8 mouse cellular contexts compared by ENCODE assay signal in genomic region chr13:34575997-34576314, GRCm38 (mm10).
DNase-seq lines count a peak whose midpoint lies in the region; ATAC-seq and TF ChIP-seq lines count a peak whose summit lies in the region.

No protein-coding gene starts in this region.

- no peaks in the 10 kb centered on the region for H3K27me3 ChIP-seq in forebrain, embryonic 11.5 days (ENCODE audit: control insufficient read depth, insufficient read depth, low read length)
- no peaks in the 10 kb centered on the region for H3K27me3 ChIP-seq in forebrain, embryonic 10.5 days (ENCODE audit: poor library complexity, severe bottlenecking)
- no peaks in the 10 kb centered on the region for H3K27me3 ChIP-seq in forebrain, postnatal 0 days (ENCODE audit: insufficient read depth, low read length)
- H3K27me3 ChIP-seq in intestine, postnatal 0 days (replicated peaks; ENCODE audit: control insufficient read depth, insufficient read depth, low read length): no peaks in the 10 kb centered on the region

- no peak overlapping the region for H3K4me3 ChIP-seq in forebrain, embryonic 11.5 days (ENCODE audit: low read depth, low read length)
- H3K4me3 ChIP-seq in forebrain, embryonic 10.5 days: no peak overlapping the region
- H3K4me3 ChIP-seq in forebrain, postnatal 0 days (ENCODE audit: low read depth, low read length): no peak overlapping the region
- H3K4me3 ChIP-seq in intestine, postnatal 0 days (ENCODE audit: low read depth, low read length): no peak overlapping the region

- ATAC-seq in forebrain, embryonic 11.5 days (replicated peaks; ENCODE audit: low FRiP score): peak; percentile 46; the same call in 1 of the 2 replicates
- ATAC-seq in forebrain, postnatal 0 days: peak; percentile 97
- no peak for ATAC-seq in megakaryocyte-erythroid progenitor cell, adult 5-6 weeks (replicated peaks; ENCODE audit: low FRiP score, low TSS enrichment, poor library complexity, severe bottlenecking)
- ATAC-seq in intestine, postnatal 0 days: no peak

- no peaks in the 10 kb centered on the region for H3K36me3 ChIP-seq in forebrain, embryonic 11.5 days (ENCODE audit: control insufficient read depth, insufficient read depth, low read length)
- H3K36me3 ChIP-seq in forebrain, embryonic 10.5 days (replicated peaks): no peaks in the 10 kb centered on the region
- H3K36me3 ChIP-seq in forebrain, postnatal 0 days (ENCODE audit: insufficient read depth): no peaks in the 10 kb centered on the region
- H3K36me3 ChIP-seq in intestine, postnatal 0 days (ENCODE audit: control insufficient read depth, insufficient read depth): no peaks in the 10 kb centered on the region

- TF ChIP-seq CTCF in forebrain, postnatal 0 days (IDR thresholded peaks at IDR 0.05; ENCODE audit: low read depth): no peak
- TF ChIP-seq CTCF in intestine, postnatal 0 days (IDR thresholded peaks at IDR 0.05; ENCODE audit: low read depth): no peak

- H3K9ac ChIP-seq in forebrain, embryonic 11.5 days (ENCODE audit: low read length): no peak overlapping the region
- no peak overlapping the region for H3K9ac ChIP-seq in forebrain, postnatal 0 days
- no peak overlapping the region for H3K9ac ChIP-seq in intestine, postnatal 0 days (ENCODE audit: low read depth, low read length)

- no peak overlapping the region for H3K27ac ChIP-seq in forebrain, embryonic 11.5 days (ENCODE audit: low read depth, low read length)
- no peak overlapping the region for H3K27ac ChIP-seq in forebrain, embryonic 10.5 days
- peak overlapping the region; percentile 83 for H3K27ac ChIP-seq in forebrain, postnatal 0 days (ENCODE audit: low read depth, low read length)
- no peak overlapping the region for H3K27ac ChIP-seq in intestine, postnatal 0 days (ENCODE audit: low read depth, low read length)

- H3K9me3 ChIP-seq in forebrain, embryonic 11.5 days (ENCODE audit: control insufficient read depth, low read length): no peaks in the 10 kb centered on the region
- no peaks in the 10 kb centered on the region for H3K9me3 ChIP-seq in forebrain, embryonic 10.5 days
- no peaks in the 10 kb centered on the region for H3K9me3 ChIP-seq in forebrain, postnatal 0 days (ENCODE audit: low read length)
- H3K9me3 ChIP-seq in intestine, postnatal 0 days (ENCODE audit: control insufficient read depth): no peaks in the 10 kb centered on the region

- no peak for DNase-seq in forebrain, embryonic 11.5 days (ENCODE audit: low spot score)
- DNase-seq in forebrain, embryonic 10.5 days (ENCODE audit: extremely low spot score, low spot score): no peak
- peak; percentile 91 for DNase-seq in forebrain, postnatal 0 days
- DNase-seq in left cerebral cortex, adult 18-20 months (ENCODE audit: low spot score in 2 of 2): peak; percentile 52 to 53
- DNase-seq in retina, postnatal 7 days (ENCODE audit: low read depth, low spot score): peak; percentile 8
- no peak for DNase-seq in natural killer cell, adult 2 months (ENCODE audit: low spot score in 2 of 2)

- WGBS in forebrain, embryonic 11.5 days: 45% methylated on average over 1 of the region's 1 CpGs
- 61% methylated on average over 1 of the region's 1 CpGs for WGBS in forebrain, embryonic 10.5 days
- WGBS in forebrain, postnatal 0 days: 10% methylated on average over 1 of the region's 1 CpGs
- 23% methylated on average over 1 of the region's 1 CpGs for WGBS in intestine, postnatal 0 days

- no peaks in the 10 kb centered on the region for H3K4me1 ChIP-seq in forebrain, embryonic 11.5 days (replicated peaks; ENCODE audit: control insufficient read depth, insufficient read depth, low read length)
- peaks cover 7% of the 10 kb centered on the region; the same call in 1 of the 2 replicates for H3K4me1 ChIP-seq in forebrain, embryonic 10.5 days
- peaks cover 10% of the 10 kb centered on the region; the same call in 1 of the 2 replicates for H3K4me1 ChIP-seq in forebrain, postnatal 0 days (ENCODE audit: insufficient read depth)
- H3K4me1 ChIP-seq in intestine, postnatal 0 days (replicated peaks; ENCODE audit: control insufficient read depth, insufficient read depth, low read length): no peaks in the 10 kb centered on the region

- no peak overlapping the region for H3K4me2 ChIP-seq in forebrain, embryonic 11.5 days (ENCODE audit: low read depth, low read length, severe bottlenecking)
- no peak overlapping the region for H3K4me2 ChIP-seq in forebrain, postnatal 0 days (ENCODE audit: low read depth)
- no peak overlapping the region for H3K4me2 ChIP-seq in intestine, postnatal 0 days (replicated peaks; ENCODE audit: low read depth)

Comparison
In these comparisons a context has a peak if more than half of its experiments do, and no peak if none do; other contexts are left out.
1. DNase-seq: peak in forebrain, postnatal 0 days (single experiment), left cerebral cortex, adult 18-20 months (2 of 2) and retina, postnatal 7 days (single experiment); none in forebrain, embryonic 11.5 days (single experiment), forebrain, embryonic 10.5 days (single experiment) and natural killer cell, adult 2 months (0 of 2).
2. ATAC-seq: peak in forebrain, embryonic 11.5 days (single experiment) and forebrain, postnatal 0 days (single experiment); none in megakaryocyte-erythroid progenitor cell, adult 5-6 weeks (single experiment) and intestine, postnatal 0 days (single experiment).